Mouse (Mus musculus) kidney, postnatal 10 days (tissue): Measurements from ENCODE around the gene Dnah10.

ENCODE experiments used
- DNase-seq: peaks from one replicate; pipeline ENCODE4 v3.0.0; 2021; ENCODE audit warnings: mixed read lengths

Dnah10 gene

DNA sequence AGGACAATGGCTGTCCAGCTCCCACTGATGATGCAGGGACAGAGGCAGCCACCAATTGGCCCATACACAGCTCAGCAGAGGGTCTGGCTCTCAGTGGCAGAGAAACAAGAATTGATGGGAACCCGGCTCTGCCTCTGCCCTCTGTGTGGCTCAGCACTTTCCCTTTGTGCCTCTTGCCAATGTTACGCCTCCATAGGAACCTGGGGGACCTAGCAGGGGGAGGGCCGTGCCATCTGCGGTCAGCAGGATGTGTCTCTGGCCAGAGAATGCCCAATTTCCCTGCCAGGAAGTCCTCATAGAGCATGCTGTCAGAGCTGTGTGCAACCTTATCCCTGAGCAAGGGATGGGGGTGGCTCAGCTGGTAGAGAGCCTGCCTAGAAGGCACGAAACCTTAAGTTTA, 89.9 kb downstream of the Dnah10 start:
- peak; percentile 23 for DNase-seq

DNA sequence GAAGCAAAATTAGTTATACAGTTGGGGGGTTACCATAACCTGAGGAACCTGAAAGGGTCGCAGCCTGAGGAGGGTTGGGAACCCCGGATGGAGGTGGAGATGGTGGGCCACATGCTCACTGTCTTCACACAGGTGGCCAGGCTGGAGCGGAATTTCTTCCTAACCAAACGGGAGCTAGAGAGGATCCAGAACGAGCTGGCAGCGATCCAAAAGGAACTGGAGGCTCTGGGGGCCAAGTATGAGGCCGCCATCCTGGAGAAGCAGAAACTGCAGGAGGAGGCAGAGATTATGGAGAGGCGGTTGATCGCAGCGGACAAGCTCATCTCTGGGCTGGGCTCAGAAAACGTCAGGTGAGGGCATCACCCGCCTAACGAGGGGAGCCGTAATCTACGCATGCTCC, 92.2 kb downstream of the Dnah10 start:
- DNase-seq, result peak; percentile 23

DNA sequence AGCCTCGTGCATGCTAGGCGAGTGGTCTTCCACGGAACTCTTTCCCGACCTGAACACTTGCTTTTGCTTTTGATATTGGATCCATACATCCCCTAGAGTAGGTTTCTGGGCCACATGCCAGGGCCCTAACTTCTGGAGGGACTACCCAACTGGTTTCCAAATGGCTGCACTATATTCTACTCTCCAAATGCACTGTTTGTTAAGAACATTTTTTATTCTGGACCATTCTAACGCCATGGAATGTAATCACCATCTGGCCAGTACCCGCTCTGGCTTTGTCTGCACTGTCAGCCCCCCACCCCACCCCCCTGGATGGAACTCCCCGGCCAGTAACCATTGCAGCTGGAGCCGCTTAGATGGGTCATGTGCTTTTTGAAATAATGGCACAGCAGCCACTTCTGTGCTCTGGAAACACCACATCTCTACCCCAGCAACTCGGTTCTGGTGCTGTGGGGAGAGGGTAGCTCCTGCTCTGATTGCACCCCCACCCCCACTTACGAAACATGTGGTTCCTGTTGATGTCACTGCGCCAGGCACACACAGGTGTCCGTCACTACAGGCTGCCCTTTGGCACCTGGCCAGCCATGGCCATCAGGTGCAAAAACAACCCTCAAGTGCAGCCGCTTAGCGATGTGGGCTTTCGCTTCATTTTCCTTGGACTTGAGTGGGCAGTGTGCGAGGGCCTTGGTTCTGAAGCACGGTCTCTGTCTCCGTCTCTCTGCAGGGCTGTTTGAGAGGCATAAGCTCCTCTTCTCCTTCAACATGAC, 97.4 kb downstream of the Dnah10 start:
- DNase-seq, result no peak

GRCm38 (mm10) chr5:124830331-124830730, 105.4 kb downstream of the Dnah10 start:
- no peak for DNase-seq

GRCm38 (mm10) chr5:124835218-124835617, 110.3 kb downstream of the Dnah10 start:
- DNase-seq, result no peak

DNA sequence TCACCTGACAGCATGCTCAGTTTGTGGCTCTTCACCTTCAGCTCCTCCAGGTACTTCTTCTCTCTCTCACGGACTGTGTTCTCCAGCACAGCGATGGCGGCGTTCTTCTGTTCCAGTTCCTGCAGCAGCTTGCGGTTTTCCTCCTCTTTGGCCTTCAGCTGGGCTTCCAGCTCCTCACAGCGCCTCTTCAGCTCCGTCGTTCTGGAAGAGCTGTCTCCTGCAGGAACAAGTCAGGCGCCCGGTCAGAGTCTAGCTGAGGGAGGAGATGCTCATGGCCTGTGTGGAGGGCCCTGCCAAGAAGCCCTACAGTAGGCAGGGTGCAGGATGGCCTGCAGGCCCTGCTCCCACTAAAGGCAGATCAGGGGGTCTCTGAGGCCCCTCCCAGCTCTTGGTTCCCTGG, 111.2 kb downstream of the Dnah10 start:
- DNase-seq, result no peak

- no peak for DNase-seq
Observed at GRCm38 (mm10) chr5:124836621-124837020, 111.7 kb downstream of the Dnah10 start.

- no peak for DNase-seq
Observed at GRCm38 (mm10) chr5:124840202-124840601, 115.3 kb downstream of the Dnah10 start.

GRCm38 (mm10) chr5:124840669-124841068, 115.8 kb downstream of the Dnah10 start:
- no peak for DNase-seq

DNA sequence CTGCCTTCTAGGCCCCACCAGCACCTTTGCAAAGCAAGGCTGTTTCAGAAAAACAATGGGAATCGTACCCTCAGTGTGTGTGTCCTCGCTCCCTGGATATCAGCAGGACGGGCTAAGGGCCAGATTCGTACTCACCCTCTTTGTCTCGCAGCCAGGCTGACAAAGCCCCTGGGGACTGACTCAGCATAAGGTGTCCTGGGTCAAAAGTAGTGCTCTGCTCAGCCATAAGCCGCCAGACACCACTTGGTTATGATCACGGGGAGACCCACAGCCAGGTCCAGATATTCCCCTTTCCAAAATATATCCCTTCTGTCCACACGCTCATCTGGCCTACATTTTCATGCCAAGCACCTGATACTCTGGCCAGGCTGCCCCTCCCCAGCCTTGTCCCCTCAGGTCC, 118.5 kb downstream of the Dnah10 start:
- DNase-seq, result no peak

- no peak for DNase-seq
Observed at GRCm38 (mm10) chr5:124844929-124845328, 120.0 kb downstream of the Dnah10 start.

GRCm38 (mm10) chr5:124847014-124847413, 122.1 kb downstream of the Dnah10 start:
- no peak for DNase-seq

DNA sequence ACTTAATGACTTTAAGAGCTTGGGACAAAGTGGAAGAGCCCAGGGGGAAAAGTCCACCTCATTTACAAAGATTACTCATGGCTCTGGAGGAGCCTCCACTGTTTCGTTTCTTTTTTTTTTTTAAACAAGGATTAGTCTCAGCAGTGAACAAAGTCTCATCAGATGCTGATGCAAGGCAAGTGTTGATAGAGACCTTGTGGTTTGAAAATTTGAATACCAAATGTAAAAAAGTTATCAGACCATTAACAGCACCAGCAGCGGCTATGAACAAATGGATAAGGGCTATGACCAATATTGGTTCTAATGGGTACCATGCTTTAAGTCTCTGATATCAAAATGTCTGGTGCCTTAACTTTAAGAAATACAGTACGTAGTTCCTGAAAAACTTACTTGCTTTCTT, 124.1 kb downstream of the Dnah10 start:
- DNase-seq, result no peak

DNA sequence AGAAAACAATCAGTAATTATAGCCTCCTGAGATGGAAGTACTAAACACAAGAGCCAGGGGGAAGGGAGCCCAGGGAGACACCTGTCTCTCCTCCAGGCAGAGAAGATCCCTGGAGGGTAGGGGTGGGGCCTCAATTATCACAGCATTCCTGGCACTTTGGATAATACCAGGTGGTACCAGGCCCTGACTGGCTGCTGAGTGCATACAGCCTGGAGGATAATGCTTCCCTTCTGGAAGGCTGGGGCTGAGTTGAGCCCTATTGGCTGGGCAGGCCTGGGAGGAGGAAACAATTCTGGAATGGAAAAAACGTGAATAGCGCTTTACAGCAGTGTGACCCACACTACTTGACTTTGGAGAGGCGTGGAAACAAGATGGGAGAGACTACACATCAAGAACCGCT, 126.7 kb downstream of the Dnah10 start:
- no peak for DNase-seq

DNA sequence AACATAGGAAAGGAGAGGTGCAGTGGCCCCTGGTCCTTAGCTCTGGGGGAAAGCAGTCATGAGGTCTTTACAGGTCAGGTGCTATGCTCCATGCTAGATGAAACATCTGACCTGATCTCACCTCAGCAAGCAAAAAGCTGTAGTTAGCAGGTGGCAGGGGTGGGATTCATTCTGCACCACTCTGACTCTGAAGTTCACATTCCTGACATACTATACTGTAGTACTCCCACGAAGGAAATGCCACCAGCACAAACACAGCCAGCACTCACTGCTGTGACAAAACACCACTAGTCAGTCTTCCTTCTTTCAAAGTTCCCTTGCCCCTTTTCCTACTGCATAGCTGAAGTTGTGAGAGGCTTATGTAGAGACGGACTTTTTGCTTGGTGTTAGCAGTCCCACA, 127.4 kb downstream of the Dnah10 start:
- DNase-seq, result no peak

DNA sequence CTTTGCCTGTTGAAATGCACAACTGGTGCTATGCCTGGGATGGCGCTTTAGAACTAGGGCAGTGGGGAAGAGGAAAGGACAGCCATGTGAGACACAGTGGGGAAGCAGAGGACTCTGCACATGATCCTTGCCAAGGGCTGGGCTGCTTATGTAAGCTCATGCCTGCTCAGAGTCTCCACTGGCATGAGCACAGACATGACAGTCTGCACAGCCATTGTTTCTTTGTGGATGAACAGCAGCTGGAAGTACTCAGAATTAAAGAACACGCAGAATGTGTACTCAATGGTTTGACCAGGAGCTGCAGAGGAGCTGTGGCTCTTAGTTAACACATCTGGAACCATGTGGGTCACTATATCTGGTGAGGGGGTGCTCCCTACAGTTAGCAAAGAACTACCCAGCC, 128.2 kb downstream of the Dnah10 start:
- no peak for DNase-seq

DNA sequence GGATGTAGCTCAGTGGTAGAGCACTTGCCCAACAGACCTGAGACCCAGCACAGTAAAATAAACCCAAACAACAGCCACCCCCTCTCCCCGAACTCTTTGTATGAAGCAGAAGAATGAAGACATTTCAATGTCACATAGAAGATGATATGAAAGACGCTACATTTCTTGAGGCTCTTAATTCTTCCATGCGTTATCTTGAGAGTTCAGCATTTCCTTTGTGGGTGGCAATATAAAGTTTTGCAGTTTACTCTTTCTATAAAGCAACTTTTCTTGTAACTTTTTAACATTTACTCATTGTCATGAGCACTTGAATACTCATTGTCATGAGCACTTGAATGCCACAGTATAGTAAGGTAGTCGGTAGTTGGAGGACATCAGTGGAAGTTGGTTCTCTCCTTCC, 129.3 kb downstream of the Dnah10 start:
- DNase-seq, result no peak

GRCm38 (mm10) chr5:124860013-124860412, 135.1 kb downstream of the Dnah10 start:
- DNase-seq, result no peak

GRCm38 (mm10) chr5:124861463-124861862, 136.6 kb downstream of the Dnah10 start:
- DNase-seq, result peak; percentile 41

- peak; percentile 99 for DNase-seq
Observed at GRCm38 (mm10) chr5:124862013-124862866, 137.4 kb downstream of the Dnah10 start, which contains the start of the genes Ccdc92 and Zfp664. Gene Ccdc92, minus strand, starts transcription at chr5:124862424. Gene Zfp664, plus strand, starts transcription at chr5:124862691.

- peak; percentile 69 for DNase-seq
Observed at GRCm38 (mm10) chr5:124862871-124863741, 138.2 kb downstream of the Dnah10 start.

DNA sequence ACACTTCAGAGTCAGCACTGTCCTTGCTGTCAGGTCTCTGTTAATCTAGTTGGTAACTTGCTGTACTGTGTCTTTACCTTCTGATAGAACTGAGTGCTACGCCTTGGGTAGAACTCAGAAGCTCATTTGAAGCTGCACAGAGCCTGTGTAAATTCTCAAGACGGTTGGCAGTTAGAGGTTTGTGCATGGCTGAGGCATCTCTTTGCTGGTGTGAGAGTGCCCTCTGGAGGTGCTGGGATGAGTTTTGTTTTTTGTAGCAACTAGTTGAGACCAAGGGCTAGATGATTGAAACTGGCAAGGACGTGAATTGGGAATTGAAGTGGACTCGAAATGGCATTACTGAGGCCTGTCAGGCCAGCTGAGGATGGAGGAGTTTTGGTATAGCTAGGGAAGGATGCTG, 144.1 kb downstream of the Dnah10 start:
- peak; percentile 79 for DNase-seq

GRCm38 (mm10) chr5:124872033-124872432, 147.1 kb downstream of the Dnah10 start:
- DNase-seq, result peak; percentile 55
